Mouse (Mus musculus): ENCODE results near the gene Gm1527.
"Not testable (repeated sequence)": the region's sequence is repeated elsewhere in the genome, so short reads cannot be mapped to it uniquely, and the experiment has no call there.

Gene Gm1527

GRCm38 (mm10) chr3:28892317-28892716 lies at the start of gene Gm1527:
Gene Gm1527 (plus strand): TSS chr3:28892617.
- DNase-seq, result no peak

DNA sequence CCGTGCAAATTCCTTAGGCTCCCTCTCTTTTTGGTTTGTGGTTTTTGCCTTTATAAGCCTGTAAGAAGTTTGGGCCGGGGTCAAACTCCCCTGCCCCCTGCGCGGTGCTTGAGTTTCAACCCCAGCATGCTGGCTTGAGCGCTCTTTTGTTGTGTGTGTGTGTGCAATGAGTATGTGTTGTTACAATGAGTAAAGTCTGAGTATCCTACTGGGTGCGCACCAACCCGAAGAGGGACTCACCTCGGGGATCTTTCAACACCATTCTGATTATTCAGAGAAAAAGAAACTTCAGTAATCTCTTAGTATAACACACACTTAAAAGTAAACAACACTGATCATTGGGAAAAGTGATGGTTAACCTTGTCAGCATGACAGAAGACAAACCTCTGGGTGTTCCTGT lies 49.2 kb upstream of the Gm1527 start:
- no peak for DNase-seq

DNA sequence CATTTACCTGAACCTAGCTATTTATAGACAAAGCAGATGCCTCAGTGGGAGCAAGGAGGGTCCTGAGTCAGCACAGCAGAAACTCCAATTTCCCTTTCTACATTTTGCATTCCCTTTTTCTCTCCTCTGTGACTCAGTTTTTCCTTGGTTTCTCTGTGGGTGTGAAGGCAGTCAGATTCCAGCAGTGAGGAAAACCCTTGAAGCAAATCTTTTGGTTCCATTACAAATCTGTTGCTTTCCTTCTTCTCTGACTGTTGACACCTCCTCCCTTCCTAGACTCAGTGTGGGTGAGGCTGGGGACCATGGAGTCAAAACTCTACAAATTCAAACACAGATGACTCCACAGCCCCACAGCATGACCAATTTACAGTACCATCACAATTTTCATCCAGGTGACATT lies 45.3 kb upstream of the Gm1527 start:
- DNase-seq, result no peak

DNA sequence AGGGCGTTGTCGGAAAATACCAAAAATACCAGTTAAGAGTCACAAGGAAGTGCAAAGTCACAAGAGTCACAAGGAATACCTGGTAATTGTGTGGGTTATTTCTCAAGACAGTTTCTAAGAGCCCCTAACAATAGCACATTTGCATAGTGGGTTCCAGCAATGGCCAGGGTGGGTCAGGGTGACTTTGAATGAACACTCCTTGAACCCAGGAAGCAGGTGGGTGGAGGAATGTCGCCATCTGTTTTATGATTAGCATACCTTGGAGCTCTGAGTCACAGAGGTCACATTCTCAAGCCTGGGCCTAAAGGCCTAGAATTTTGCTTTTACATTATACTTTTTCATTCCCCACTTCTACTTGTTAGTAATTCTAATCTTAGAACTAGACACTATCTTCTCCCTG lies 40.2 kb upstream of the Gm1527 start:
- DNase-seq, result not testable (repeated sequence)

DNA sequence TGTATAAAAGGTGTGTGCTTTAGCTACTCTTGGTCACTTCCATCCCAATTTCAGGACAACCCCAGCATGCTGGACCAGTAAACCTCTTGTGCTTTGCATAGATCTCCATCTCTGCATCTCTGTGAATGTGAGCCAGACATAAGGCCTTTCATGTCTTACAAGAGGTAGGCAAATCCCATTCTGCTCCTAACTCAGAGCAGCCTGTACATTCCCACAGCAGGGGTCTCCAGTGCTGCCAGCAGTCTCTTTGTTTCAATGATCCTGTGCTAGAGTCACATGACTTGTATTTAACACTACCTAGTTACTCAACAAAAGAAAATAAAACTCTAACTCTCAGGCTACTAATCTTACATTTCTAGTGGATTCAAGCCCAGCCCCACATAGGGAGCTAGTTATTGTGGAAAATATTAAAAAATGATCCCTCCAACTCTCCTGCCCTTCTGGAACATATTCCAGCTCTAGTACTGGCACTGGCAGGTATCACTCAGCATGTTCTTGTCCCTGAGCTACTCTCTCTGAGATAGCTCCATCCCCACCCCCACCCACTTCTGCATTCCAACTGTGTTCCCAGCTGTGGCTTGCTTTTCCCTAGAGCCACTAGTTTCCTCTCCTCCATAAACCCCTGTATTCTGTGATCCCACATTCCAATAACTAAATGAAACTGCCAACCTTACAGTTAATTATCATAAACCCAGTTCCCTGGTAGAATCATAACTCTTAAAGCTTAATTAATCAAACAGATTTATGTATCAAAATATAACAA lies 32.6 kb upstream of the Gm1527 start:
- not testable (repeated sequence) for DNase-seq

GRCm38 (mm10) chr3:28896966-28897365 lies 4.5 kb downstream of the Gm1527 start:
- not testable (repeated sequence) for DNase-seq

DNA sequence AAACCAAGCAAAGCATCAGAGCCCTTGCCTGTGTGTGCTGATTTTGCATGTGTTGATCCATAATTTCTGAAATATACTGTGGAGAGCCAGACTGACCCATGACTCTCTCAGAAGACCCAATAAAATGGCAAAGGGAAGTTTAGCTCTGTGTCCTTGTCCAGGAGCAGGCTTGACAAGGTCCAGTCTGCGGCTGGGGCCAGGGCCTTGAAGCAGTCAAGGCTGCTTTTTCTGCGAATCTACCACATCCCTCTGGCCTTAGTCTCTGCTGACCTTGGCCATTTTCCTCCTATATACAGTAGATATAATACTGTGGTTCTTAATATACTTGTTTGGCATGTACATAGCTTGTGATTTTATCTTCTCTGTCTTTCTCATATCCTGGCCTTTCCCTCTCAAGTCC lies 73.5 kb downstream of the Gm1527 start:
- DNase-seq, result no peak

DNA sequence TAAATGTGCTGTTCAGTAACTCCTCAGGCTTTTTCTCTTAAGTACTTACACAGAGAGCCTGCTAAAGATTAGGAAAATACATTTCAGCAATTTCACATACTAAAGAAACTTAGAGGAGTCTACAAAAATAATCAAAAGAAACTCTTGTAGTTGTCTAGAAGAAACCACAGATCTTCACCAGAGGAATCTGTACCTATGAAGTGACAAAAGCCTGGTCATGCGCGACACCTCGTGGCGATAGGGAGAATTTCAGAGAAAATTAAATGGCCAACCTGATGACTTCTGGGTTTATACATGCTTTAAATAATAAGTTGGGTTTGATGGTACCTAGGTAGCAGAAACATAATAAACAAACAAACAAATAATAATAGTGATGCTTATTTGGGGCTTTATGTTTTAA lies 76.4 kb downstream of the Gm1527 start:
- peak; percentile 7 for DNase-seq
